10 mouse cellular contexts compared by ENCODE assay signal in genomic region chr3:120064854-120065480, GRCm38 (mm10).
DNase-seq lines count a peak whose midpoint lies in the region; ATAC-seq and TF ChIP-seq lines count a peak whose summit lies in the region.
"Had no signal": no experiment of that assay in that cellular context is flagged by ENCODE, and none has a peak within 500 bp of the region (broad histone marks: within the 10 kb centered on the region; RNA-seq: fewer than 3 reads in every experiment).

No protein-coding gene starts in this region.

- H3K27ac ChIP-seq in kidney, postnatal 0 days = no peak overlapping the region
- H3K27ac ChIP-seq in kidney, embryonic 16.5 days (ENCODE audit: low read length) = no peak overlapping the region
- H3K27ac ChIP-seq in heart, embryonic 16.5 days (ENCODE audit: low read length) = no peak overlapping the region
- H3K27ac ChIP-seq in hindbrain, embryonic 11.5 days (ENCODE audit: low read depth, low read length) = no peak overlapping the region
- H3K27ac ChIP-seq: forebrain, embryonic 13.5 days; kidney, embryonic 15.5 days had no signal

- no peaks in the 10 kb centered on the region for H3K9me3 ChIP-seq in kidney, postnatal 0 days (replicated peaks; ENCODE audit: low read length)
- H3K9me3 ChIP-seq in kidney, embryonic 16.5 days (ENCODE audit: low read length) = no peaks in the 10 kb centered on the region
- no peaks in the 10 kb centered on the region for H3K9me3 ChIP-seq in heart, embryonic 16.5 days (replicated peaks; ENCODE audit: control insufficient read depth, low read length)
- H3K9me3 ChIP-seq in hindbrain, embryonic 11.5 days (ENCODE audit: control insufficient read depth, low read length) = no peaks in the 10 kb centered on the region
- H3K9me3 ChIP-seq: forebrain, embryonic 13.5 days; kidney, embryonic 15.5 days had no signal

- no peaks in the 10 kb centered on the region for H3K27me3 ChIP-seq in kidney, postnatal 0 days (ENCODE audit: insufficient read depth, low read length)
- no peaks in the 10 kb centered on the region for H3K27me3 ChIP-seq in kidney, embryonic 16.5 days (ENCODE audit: insufficient read depth, low read length)
- H3K27me3 ChIP-seq in heart, embryonic 16.5 days (ENCODE audit: control insufficient read depth, insufficient read depth, low read length) = no peaks in the 10 kb centered on the region
- no peaks in the 10 kb centered on the region for H3K27me3 ChIP-seq in hindbrain, embryonic 11.5 days (ENCODE audit: control insufficient read depth, insufficient read depth, low read length)
- H3K27me3 ChIP-seq: forebrain, embryonic 13.5 days; kidney, embryonic 15.5 days had no signal

- H3K4me2 ChIP-seq in kidney, postnatal 0 days (ENCODE audit: low read length) = no peak overlapping the region
- no peak overlapping the region for H3K4me2 ChIP-seq in kidney, embryonic 16.5 days (replicated peaks; ENCODE audit: low read depth, low read length)
- H3K4me2 ChIP-seq in heart, embryonic 16.5 days (ENCODE audit: low read depth, low read length) = no peak overlapping the region
- no peak overlapping the region for H3K4me2 ChIP-seq in hindbrain, embryonic 11.5 days (replicated peaks; ENCODE audit: low read depth, low read length)
- H3K4me2 ChIP-seq: forebrain, embryonic 13.5 days; kidney, embryonic 15.5 days had no signal

- no peak overlapping the region for H3K4me3 ChIP-seq in kidney, postnatal 0 days (replicated peaks; ENCODE audit: low read depth, low read length)
- no peak overlapping the region for H3K4me3 ChIP-seq in kidney, embryonic 16.5 days (ENCODE audit: low read length)
- no peak overlapping the region for H3K4me3 ChIP-seq in heart, embryonic 16.5 days (ENCODE audit: low read length)
- H3K4me3 ChIP-seq in hindbrain, embryonic 11.5 days (ENCODE audit: low read depth, low read length) = no peak overlapping the region
- H3K4me3 ChIP-seq: forebrain, embryonic 13.5 days; kidney, embryonic 15.5 days had no signal

- no peak overlapping the region for H3K9ac ChIP-seq in kidney, postnatal 0 days (ENCODE audit: low read depth, low read length)
- H3K9ac ChIP-seq in kidney, embryonic 16.5 days (replicated peaks; ENCODE audit: low read length) = no peak overlapping the region
- no peak overlapping the region for H3K9ac ChIP-seq in heart, embryonic 16.5 days (ENCODE audit: low read length)
- H3K9ac ChIP-seq in hindbrain, embryonic 11.5 days (ENCODE audit: low read depth, low read length) = no peak overlapping the region
- H3K9ac ChIP-seq: forebrain, embryonic 13.5 days; kidney, embryonic 15.5 days had no signal

- 30% methylated on average over 5 of the region's 5 CpGs for WGBS in kidney, postnatal 0 days
- WGBS in kidney, embryonic 16.5 days = 30% methylated on average over 5 of the region's 5 CpGs
- whole genome bisulfite sequencing in heart, embryonic 16.5 days = 33% methylated on average over 5 of the region's 5 CpGs
- 62% methylated on average over 5 of the region's 5 CpGs for WGBS in hindbrain, embryonic 11.5 days

- H3K4me1 ChIP-seq in kidney, postnatal 0 days (replicated peaks; ENCODE audit: insufficient read depth, low read length) = no peaks in the 10 kb centered on the region
- peaks cover 4% of the 10 kb centered on the region; the same call in 1 of the 2 replicates for H3K4me1 ChIP-seq in kidney, embryonic 16.5 days (ENCODE audit: insufficient read depth, low read length)
- peaks cover 5% of the 10 kb centered on the region; the same call in 1 of the 2 replicates for H3K4me1 ChIP-seq in heart, embryonic 16.5 days (ENCODE audit: control insufficient read depth, insufficient read depth, low read length)
- H3K4me1 ChIP-seq in hindbrain, embryonic 11.5 days (replicated peaks; ENCODE audit: control insufficient read depth, insufficient read depth, low read length) = no peaks in the 10 kb centered on the region

- TF ChIP-seq CTCF in kidney, postnatal 0 days (IDR thresholded peaks at IDR 0.05; ENCODE audit: low read depth) = no peak

- DNase-seq in kidney, postnatal 0 days (ENCODE audit: low spot score) = peak; percentile 4
- peak; percentile 26 for DNase-seq in Muller cell, postnatal 12 days (ENCODE audit: inconsistent ontology term)
- DNase-seq in gastrocnemius, adult 18-20 months (ENCODE audit: low spot score) = peak; percentile 40
- DNase-seq in hindbrain, embryonic 11.5 days (ENCODE audit: low spot score) = no peak
- DNase-seq in layer of hippocampus, postnatal 14 days (ENCODE audit: low spot score in 2 of 2) = no peak

- no peak for ATAC-seq in kidney, postnatal 0 days (replicated peaks; ENCODE audit: low FRiP score, low read depth)
- no peak for ATAC-seq in kidney, embryonic 16.5 days (ENCODE audit: low FRiP score, low TSS enrichment)
- peak; percentile 60 for ATAC-seq in heart, embryonic 16.5 days (replicated peaks; ENCODE audit: extremely low read depth, insufficient read depth, low FRiP score)
- ATAC-seq in hindbrain, embryonic 11.5 days (ENCODE audit: low FRiP score) = no peak
- ATAC-seq in megakaryocyte, adult 5-6 weeks (ENCODE audit: poor library complexity, severe bottlenecking) = no peak
- ATAC-seq: forebrain, embryonic 13.5 days had no signal

- H3K36me3 ChIP-seq in kidney, postnatal 0 days (ENCODE audit: insufficient read depth, low read length) = no peaks in the 10 kb centered on the region
- no peaks in the 10 kb centered on the region for H3K36me3 ChIP-seq in kidney, embryonic 16.5 days (ENCODE audit: insufficient read depth, low read length)
- H3K36me3 ChIP-seq in heart, embryonic 16.5 days (ENCODE audit: control insufficient read depth, insufficient read depth) = no peaks in the 10 kb centered on the region
- no peaks in the 10 kb centered on the region for H3K36me3 ChIP-seq in hindbrain, embryonic 11.5 days (ENCODE audit: control insufficient read depth, insufficient read depth, low read length)
- H3K36me3 ChIP-seq: kidney, embryonic 15.5 days had no signal

Comparison
In these comparisons a context has a peak if more than half of its experiments do, and no peak if none do; other contexts are left out.
1. DNase-seq: peak in kidney, postnatal 0 days (single experiment), Muller cell, postnatal 12 days (single experiment) and gastrocnemius, adult 18-20 months (single experiment); none in hindbrain, embryonic 11.5 days (single experiment) and layer of hippocampus, postnatal 14 days (0 of 2).